28 mouse cellular contexts compared by ENCODE assay signal in the genomic region with DNA sequence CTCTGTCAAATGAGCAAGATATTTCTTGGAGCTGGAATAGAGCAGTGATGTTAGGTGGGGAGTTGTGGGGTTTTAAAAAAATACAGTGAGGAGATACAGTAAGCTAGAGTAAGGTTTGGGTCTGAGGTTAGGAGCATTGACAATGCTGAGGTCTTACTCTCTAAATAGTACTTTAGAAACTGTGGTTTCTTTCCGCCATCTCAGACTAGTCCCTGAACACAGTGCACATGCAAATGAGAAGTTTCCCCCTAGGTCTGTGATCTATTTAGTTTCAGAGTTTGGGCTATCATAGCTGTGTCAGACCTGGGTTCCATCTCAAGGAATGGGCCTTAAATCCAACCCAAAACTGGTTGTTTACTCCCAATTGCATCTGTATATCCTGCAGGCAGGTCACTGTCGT. TPM values are rescaled to one million over a fixed set of nuclear protein-coding genes. Genes with fewer than 3 reads are reported as not detected.
A peak's percentile ranks its signal among the peaks of the same experiment; 100 is the strongest.
DNase-seq lines count a peak whose midpoint lies in the region; ATAC-seq and TF ChIP-seq lines count a peak whose summit lies in the region.
"Had no signal": no experiment of that assay in that cellular context is flagged by ENCODE, and none has a peak within 500 bp of the region (broad histone marks: within the 10 kb centered on the region; RNA-seq: fewer than 3 reads in every experiment).

No protein-coding gene starts in this region.

- TF ChIP-seq EP300 in CH12.LX (IDR thresholded peaks at IDR 0.05; ENCODE audit: low read length), result peak; percentile 48; the same call in 1 of the 2 replicates

- TF ChIP-seq CTCF in hindbrain, postnatal 0 days (IDR thresholded peaks at IDR 0.05; ENCODE audit: low read depth), result no peak
- TF ChIP-seq CTCF in CH12.LX (conservative IDR thresholded peaks at IDR 0.05 in 1 of 2, IDR thresholded peaks at IDR 0.05 in 1 of 2; ENCODE audit: low read depth in 2 of 2, low read length in 2 of 2), result no peak

- WGBS in hindbrain, embryonic 14.5 days, result 88% methylated on average over 2 of the region's 2 CpGs
- WGBS in hindbrain, postnatal 0 days, result 96% methylated on average over 2 of the region's 2 CpGs

- no peaks in the 10 kb centered on the region for H3K4me1 ChIP-seq in hindbrain, embryonic 14.5 days (replicated peaks; ENCODE audit: control insufficient read depth, insufficient read depth, low read length)
- H3K4me1 ChIP-seq in hindbrain, postnatal 0 days (ENCODE audit: insufficient read depth, low read length), result no peaks in the 10 kb centered on the region
- peaks cover 3 to 21% of the 10 kb centered on the region in 2 experiments for H3K4me1 ChIP-seq in CH12.LX (ENCODE audit: control insufficient read depth in 1 of 2, insufficient read depth in 2 of 2)

- peak; percentile 17 for DNase-seq in hindbrain, embryonic 14.5 days (ENCODE audit: low spot score)
- no peak for DNase-seq in hindbrain, postnatal 0 days (ENCODE audit: low spot score)
- DNase-seq in A20 (ENCODE audit: low read depth, low spot score) (peak; percentile 36), CH12.LX (ENCODE audit: extremely low read depth) (peak; percentile 71)
- DNase-seq in left cerebral cortex, adult 18-20 months (ENCODE audit: low spot score in 2 of 2), result no peak
- DNase-seq in layer of hippocampus, postnatal 14 days (ENCODE audit: low spot score in 2 of 2), result no peak
- DNase-seq: adrenal gland, adult 2 months; adrenal gland, adult 8-10 months; adrenal gland, postnatal 10 days; adrenal gland, postnatal 14 days; adrenal gland, postnatal 25 days; adrenal gland, postnatal 36 days; B cell, adult 2 months; cerebellum, adult 11 months; cerebellum, adult 11-12 months; cerebellum, adult 18-20 months; cerebellum, adult 2 months; cerebellum, adult 8-10 months had no signal

- no peak for ATAC-seq in hindbrain, embryonic 14.5 days (ENCODE audit: low FRiP score)
- ATAC-seq in hindbrain, postnatal 0 days, result no peak
- ATAC-seq: activated CD4-positive, CD25-positive, alpha-beta regulatory T cell, adult 4 months; CD4-positive, CD25-positive, alpha-beta regulatory T cell, adult 4 months; Patski had no signal

- TF ChIP-seq POLR2A in CH12.LX (IDR thresholded peaks at IDR 0.05; ENCODE audit: low read depth, low read length), result no peak

- H3K9me3 ChIP-seq in hindbrain, embryonic 14.5 days (ENCODE audit: control insufficient read depth, low read length), result no peaks in the 10 kb centered on the region
- H3K9me3 ChIP-seq in hindbrain, postnatal 0 days (ENCODE audit: low read length), result no peaks in the 10 kb centered on the region
- peaks cover 5% of the 10 kb centered on the region for H3K9me3 ChIP-seq in CH12.LX (replicated peaks; ENCODE audit: low read length)
- H3K9me3 ChIP-seq: G1E had no signal

- in situ Hi-C loops in CH12.LX (cut with MboI; ENCODE audit: low pct_ligation_motif_present, low pct_unique_long_range_greater_than_20kb, low sequenced_read_pairs), result no loop called here

- no peak overlapping the region for H3K4me2 ChIP-seq in hindbrain, embryonic 14.5 days (replicated peaks)
- H3K4me2 ChIP-seq in hindbrain, postnatal 0 days (ENCODE audit: low read depth, low read length), result no peak overlapping the region
- peak overlapping the region; percentile 74 for H3K4me2 ChIP-seq in CH12.LX (ENCODE audit: insufficient read depth, low read depth, poor library complexity, severe bottlenecking)

- no peak overlapping the region for H3K4me3 ChIP-seq in hindbrain, embryonic 14.5 days (replicated peaks; ENCODE audit: low read length)
- no peak overlapping the region for H3K4me3 ChIP-seq in hindbrain, postnatal 0 days (ENCODE audit: low read length)
- H3K4me3 ChIP-seq in CH12.LX (replicated peaks in 1 of 3; ENCODE audit: low read depth in 2 of 3, low read length in 2 of 3, poor library complexity in 1 of 3), result no peak overlapping the region

- no peaks in the 10 kb centered on the region for H3K36me3 ChIP-seq in hindbrain, embryonic 14.5 days (replicated peaks; ENCODE audit: control insufficient read depth, insufficient read depth)
- H3K36me3 ChIP-seq in hindbrain, postnatal 0 days (ENCODE audit: insufficient read depth, low read length), result no peaks in the 10 kb centered on the region
- H3K36me3 ChIP-seq in CH12.LX (replicated peaks in 1 of 2; ENCODE audit: control insufficient read depth in 1 of 2, insufficient read depth in 1 of 2, low read length in 1 of 2), result no peaks in the 10 kb centered on the region
- H3K36me3 ChIP-seq: G1E had no signal

- H3K27me3 ChIP-seq in hindbrain, embryonic 14.5 days (ENCODE audit: control insufficient read depth, insufficient read depth, low read length), result no peaks in the 10 kb centered on the region
- H3K27me3 ChIP-seq in hindbrain, postnatal 0 days (ENCODE audit: insufficient read depth, low read length), result no peaks in the 10 kb centered on the region
- no peaks in the 10 kb centered on the region for H3K27me3 ChIP-seq in CH12.LX (replicated peaks)

- no peaks in the 10 kb centered on the region for H3K79me2 ChIP-seq in CH12.LX (replicated peaks; ENCODE audit: control insufficient read depth, extremely low read depth, insufficient read depth, poor library complexity, severe bottlenecking)

- no peak overlapping the region for H3K27ac ChIP-seq in hindbrain, embryonic 14.5 days
- no peak overlapping the region for H3K27ac ChIP-seq in hindbrain, postnatal 0 days
- no peak overlapping the region for H3K27ac ChIP-seq in CH12.LX (ENCODE audit: insufficient read depth, low read depth)

- no peak for TF ChIP-seq RAD21 in CH12.LX (IDR thresholded peaks at IDR 0.05; ENCODE audit: low read depth, low read length)

- dilution Hi-C loops in CH12.LX (cut with MboI; ENCODE audit: extremely low pct_ligation_motif_present, extremely low pct_unique_long_range_greater_than_20kb, low sequenced_read_pairs), result no loop called here

- H3K9ac ChIP-seq in hindbrain, embryonic 14.5 days, result no peak overlapping the region
- H3K9ac ChIP-seq in hindbrain, postnatal 0 days (replicated peaks; ENCODE audit: low read length), result no peak overlapping the region
- H3K9ac ChIP-seq in CH12.LX (ENCODE audit: insufficient read depth, low read depth), result peak overlapping the region; percentile 24; the same call in 1 of the 2 replicates

TF ChIP-seq in CH12.LX, 34 proteins besides CTCF, POLR2A, EP300 and RAD21:
- TF ChIP-seq SIN3A (IDR thresholded peaks at IDR 0.05; ENCODE audit: low read length), result 0 out of 2 replicates have a peak, but pooled peaks have one; percentile 38
- 0 out of 2 replicates have a peak, but pooled peaks have one; percentile 38 for TF ChIP-seq MAZ (IDR thresholded peaks at IDR 0.05; ENCODE audit: low read depth, low read length)
- TF ChIP-seq ZNF384 (IDR thresholded peaks at IDR 0.05; ENCODE audit: low read depth, low read length), result 0 out of 2 replicates have a peak, but pooled peaks have one; percentile 55
- TF ChIP-seq MEF2A (IDR thresholded peaks at IDR 0.05; ENCODE audit: borderline replicate concordance, low read depth, low read length), result peak; percentile 83; the same call in 1 of the 2 replicates
- 0 out of 2 replicates have a peak, but pooled peaks have one; percentile 11 for TF ChIP-seq BHLHE40 (IDR thresholded peaks at IDR 0.05; ENCODE audit: low read depth, low read length)
- TF ChIP-seq E2F4 (IDR thresholded peaks at IDR 0.05; ENCODE audit: insufficient replicate concordance, low read depth, low read length), result no peak
- TF ChIP-seq ZKSCAN1 (IDR thresholded peaks at IDR 0.05; ENCODE audit: borderline replicate concordance, low read depth, low read length), result no peak
- TF ChIP-seq TBP (conservative IDR thresholded peaks at IDR 0.05; ENCODE audit: low read depth, low read length), result 0 out of 2 replicates have a peak, but pooled peaks have one; percentile 39

RNA-seq across cellular contexts. Expression of a gene that starts 1.3 kb away (rescaled TPM):
- polyA plus RNA-seq in hindbrain, embryonic 14.5 days (2014; fragmentation: Nextera tagmentation; extraction: Ambion mirVana), result 2.2 and 4.2 TPM in 2 replicates
- total RNA-seq in hindbrain, postnatal 0 days (2014; rRNA removed), result not detected in 2 replicates
- polyA plus RNA-seq in hindbrain, postnatal 0 days (2015; fragmentation: Nextera tagmentation; extraction: Ambion mirVana), result 1.9 and 2.1 TPM in 2 replicates
- 0.29 TPM in 1 of 2 replicates, not detected in the other for total RNA-seq in CH12.LX (2012; rRNA removed)
- not detected in 2 replicates for total RNA-seq in CH12.LX (2014; rRNA removed)
- polyA plus RNA-seq in CH12.LX (2012; ENCODE audit: insufficient read length, low read depth), result 0.52 and 0.86 TPM in 2 replicates
- not detected for total RNA-seq in left cerebral cortex, adult 18-20 months (2021)
- total RNA-seq in layer of hippocampus, postnatal 14 days (2021), result not detected
- total RNA-seq: adrenal gland, adult 18-20 months; adrenal gland, adult 2 months; adrenal gland, adult 8-10 months; adrenal gland, postnatal 14 days; adrenal gland, postnatal 25 days; adrenal gland, postnatal 36 days; adrenal gland, postnatal 4 days; ES-E14; G1E; MEL had no signal
- polyA plus RNA-seq: activated CD4-positive, CD25-positive, alpha-beta regulatory T cell, adult 4 months; adrenal gland, adult 2 months; C2C12; CD4-positive, CD25-positive, alpha-beta regulatory T cell, adult 4 months; cerebellum, adult 2 months; G1E; Patski had no signal

RNA-seq across cellular contexts. Expression of a gene that starts 39.7 kb away (rescaled TPM):
- polyA plus RNA-seq in hindbrain, embryonic 14.5 days (2014; fragmentation: Nextera tagmentation; extraction: Ambion mirVana), result not detected in 2 replicates
- total RNA-seq in hindbrain, postnatal 0 days (2014; rRNA removed), result 0.83 TPM in 1 of 2 replicates, not detected in the other
- polyA plus RNA-seq in hindbrain, postnatal 0 days (2015; fragmentation: Nextera tagmentation; extraction: Ambion mirVana), result 0.08 and 0.09 TPM in 2 replicates
- total RNA-seq in CH12.LX (2012; rRNA removed), result not detected in 2 replicates
- not detected in 2 replicates for total RNA-seq in CH12.LX (2014; rRNA removed)
- polyA plus RNA-seq in CH12.LX (2012; ENCODE audit: insufficient read length, low read depth), result not detected in 2 replicates
- not detected for total RNA-seq in left cerebral cortex, adult 18-20 months (2021)
- not detected for total RNA-seq in layer of hippocampus, postnatal 14 days (2021)
- total RNA-seq: adrenal gland, adult 18-20 months; adrenal gland, adult 2 months; adrenal gland, adult 8-10 months; adrenal gland, postnatal 10 days; adrenal gland, postnatal 14 days; adrenal gland, postnatal 25 days; adrenal gland, postnatal 36 days; adrenal gland, postnatal 4 days; ES-E14; G1E; MEL had no signal
- polyA plus RNA-seq: activated CD4-positive, CD25-positive, alpha-beta regulatory T cell, adult 4 months; adrenal gland, adult 2 months; brain, embryonic 14.5 days; C2C12; CD4-positive, CD25-positive, alpha-beta regulatory T cell, adult 4 months; cerebellum, adult 2 months; G1E; Patski had no signal

Comparison
In these comparisons a context has a peak if more than half of its experiments do, and no peak if none do; other contexts are left out.
1. DNase-seq: peak in hindbrain, embryonic 14.5 days (single experiment), A20 (single experiment) and CH12.LX (single experiment); none in hindbrain, postnatal 0 days (single experiment), left cerebral cortex, adult 18-20 months (0 of 2) and layer of hippocampus, postnatal 14 days (0 of 2).